Mouse (Mus musculus): ENCODE results near the gene Fsip1. TPM values are rescaled to one million over a fixed set of nuclear protein-coding genes. Genes with fewer than 3 reads are reported as not detected.

Gene Fsip1
- polyA plus RNA-seq, 2 experiments: 0.06 to 0.08 TPM

GRCm38 (mm10) chr2:118278249-118278648 lies 21.5 kb upstream of the Fsip1 start:
- Histone ChIP-seq H3K36me3 (replicated peaks; ENCODE audit: control insufficient read depth, insufficient read depth, low read depth) (no peaks in the 10 kb centered on the region), H3K9me3 (ENCODE audit: control insufficient read depth, low read length) (no peaks in the 10 kb centered on the region), H3K4me3 (ENCODE audit: insufficient read depth in 1 of 2, low read depth in 2 of 2, low read length in 2 of 2) (no peak overlapping the region), H3K27ac (no peak overlapping the region), H3K27me3 (ENCODE audit: control insufficient read depth, insufficient read depth, low read length) (no peaks in the 10 kb centered on the region), H3K9ac (replicated peaks) (no peak overlapping the region), H3K4me2 (ENCODE audit: low read depth) (no peak overlapping the region), H3K4me1 (replicated peaks; ENCODE audit: control insufficient read depth in 2 of 2, insufficient read depth in 2 of 2, low read length in 1 of 2) (no peaks in the 10 kb centered on the region)
- WGBS (ENCODE audit: insufficient replicate concordance): 66% methylated on average over 8 of the region's 8 CpGs
- no peak for DNase-seq (ENCODE audit: low read depth in 3 of 3, low spot score in 3 of 3)
- ATAC-seq (ENCODE audit: insufficient read depth): no peak
- no peak for TF ChIP-seq EP300 (IDR thresholded peaks at IDR 0.05; ENCODE audit: low read depth)
- TF ChIP-seq CTCF (IDR thresholded peaks at IDR 0.05; ENCODE audit: low read depth): no peak

GRCm38 (mm10) chr2:118271606-118272005 lies 14.8 kb upstream of the Fsip1 start:
- ATAC-seq (ENCODE audit: insufficient read depth) (no peak), DNase-seq (ENCODE audit: low read depth in 3 of 3, low spot score in 3 of 3) (no peak)
- TF ChIP-seq EP300 (IDR thresholded peaks at IDR 0.05; ENCODE audit: low read depth) (no peak), CTCF (IDR thresholded peaks at IDR 0.05; ENCODE audit: low read depth) (no peak)
- H3K36me3 ChIP-seq (replicated peaks; ENCODE audit: control insufficient read depth, insufficient read depth, low read depth): no peaks in the 10 kb centered on the region
- H3K27me3 ChIP-seq (ENCODE audit: control insufficient read depth, insufficient read depth, low read length): no peaks in the 10 kb centered on the region
- no peak overlapping the region for H3K9ac ChIP-seq (replicated peaks)
- H3K9me3 ChIP-seq (ENCODE audit: control insufficient read depth, low read length): no peaks in the 10 kb centered on the region
- H3K4me3 ChIP-seq (ENCODE audit: insufficient read depth in 1 of 2, low read depth in 2 of 2, low read length in 2 of 2): no peak overlapping the region
- 0 out of 4 replicates have a peak, but pooled peaks cover 0 to 3% of the 10 kb centered on the region in 2 experiments for H3K4me1 ChIP-seq (replicated peaks; ENCODE audit: control insufficient read depth in 2 of 2, insufficient read depth in 2 of 2, low read length in 1 of 2)
- no peak overlapping the region for H3K4me2 ChIP-seq (ENCODE audit: low read depth)
- no peak overlapping the region for H3K27ac ChIP-seq
- WGBS (ENCODE audit: insufficient replicate concordance): 75% methylated on average over 10 of the region's 10 CpGs

- H3K4me2 ChIP-seq (ENCODE audit: low read depth): no peak overlapping the region
- ATAC-seq (ENCODE audit: insufficient read depth) (no peak), DNase-seq (ENCODE audit: low read depth in 3 of 3, low spot score in 3 of 3) (no peak)
- no peak for TF ChIP-seq EP300 (IDR thresholded peaks at IDR 0.05; ENCODE audit: low read depth)
- TF ChIP-seq CTCF (IDR thresholded peaks at IDR 0.05; ENCODE audit: low read depth): no peak
- no peak overlapping the region for H3K27ac ChIP-seq
- H3K4me1 ChIP-seq (replicated peaks; ENCODE audit: control insufficient read depth in 2 of 2, insufficient read depth in 2 of 2, low read length in 1 of 2): 0 out of 4 replicates have a peak, but pooled peaks cover 0 to 3% of the 10 kb centered on the region in 2 experiments
- no peaks in the 10 kb centered on the region for H3K36me3 ChIP-seq (replicated peaks; ENCODE audit: control insufficient read depth, insufficient read depth, low read depth)
- no peaks in the 10 kb centered on the region for H3K27me3 ChIP-seq (ENCODE audit: control insufficient read depth, insufficient read depth, low read length)
- no peak overlapping the region for H3K4me3 ChIP-seq (ENCODE audit: insufficient read depth in 1 of 2, low read depth in 2 of 2, low read length in 2 of 2)
- H3K9ac ChIP-seq (replicated peaks): no peak overlapping the region
- WGBS (ENCODE audit: insufficient replicate concordance): 79% methylated on average over 14 of the region's 14 CpGs
- H3K9me3 ChIP-seq (ENCODE audit: control insufficient read depth, low read length): no peaks in the 10 kb centered on the region
These were observed 13.4 kb upstream of the Fsip1 start for GRCm38 (mm10) chr2:118270213-118270612.

- no peak for TF ChIP-seq CTCF (IDR thresholded peaks at IDR 0.05; ENCODE audit: low read depth)
- TF ChIP-seq EP300 (IDR thresholded peaks at IDR 0.05; ENCODE audit: low read depth): no peak
- no peaks in the 10 kb centered on the region for H3K36me3 ChIP-seq (replicated peaks; ENCODE audit: control insufficient read depth, insufficient read depth, low read depth)
- H3K9ac ChIP-seq (replicated peaks): no peak overlapping the region
- H3K4me1 ChIP-seq (replicated peaks; ENCODE audit: control insufficient read depth in 2 of 2, insufficient read depth in 2 of 2, low read length in 1 of 2): 0 out of 4 replicates have a peak, but pooled peaks cover 0 to 3% of the 10 kb centered on the region in 2 experiments
- no peak overlapping the region for H3K27ac ChIP-seq
- no peak overlapping the region for H3K4me3 ChIP-seq (ENCODE audit: insufficient read depth in 1 of 2, low read depth in 2 of 2, low read length in 2 of 2)
- H3K27me3 ChIP-seq (ENCODE audit: control insufficient read depth, insufficient read depth, low read length): no peaks in the 10 kb centered on the region
- 10% methylated on average over 2 of the region's 2 CpGs for WGBS (ENCODE audit: insufficient replicate concordance)
- no peak overlapping the region for H3K4me2 ChIP-seq (ENCODE audit: low read depth)
- H3K9me3 ChIP-seq (ENCODE audit: control insufficient read depth, low read length): no peaks in the 10 kb centered on the region
- ATAC-seq (ENCODE audit: insufficient read depth) (no peak), DNase-seq (ENCODE audit: low read depth in 3 of 3, low spot score in 3 of 3) (no peak)
These were observed 7.1 kb upstream of the Fsip1 start for GRCm38 (mm10) chr2:118263914-118264201.

GRCm38 (mm10) chr2:118263151-118263913 lies 6.6 kb upstream of the Fsip1 start:
- no peaks in the 10 kb centered on the region for H3K9me3 ChIP-seq (ENCODE audit: control insufficient read depth, low read length)
- WGBS (ENCODE audit: insufficient replicate concordance): 9% methylated on average over 8 of the region's 8 CpGs
- H3K36me3 ChIP-seq (replicated peaks; ENCODE audit: control insufficient read depth, insufficient read depth, low read depth): no peaks in the 10 kb centered on the region
- TF ChIP-seq EP300 (IDR thresholded peaks at IDR 0.05; ENCODE audit: low read depth): no peak
- TF ChIP-seq CTCF (IDR thresholded peaks at IDR 0.05; ENCODE audit: low read depth): peak; percentile 58
- DNase-seq (ENCODE audit: low read depth in 3 of 3, low spot score in 3 of 3): peak in 2 of 3 experiments; percentile 12 to 28
- 0 out of 4 replicates have a peak, but pooled peaks cover 0 to 3% of the 10 kb centered on the region in 2 experiments for H3K4me1 ChIP-seq (replicated peaks; ENCODE audit: control insufficient read depth in 2 of 2, insufficient read depth in 2 of 2, low read length in 1 of 2)
- H3K9ac ChIP-seq (replicated peaks): no peak overlapping the region
- no peak overlapping the region for H3K4me3 ChIP-seq (ENCODE audit: insufficient read depth in 1 of 2, low read depth in 2 of 2, low read length in 2 of 2)
- no peaks in the 10 kb centered on the region for H3K27me3 ChIP-seq (ENCODE audit: control insufficient read depth, insufficient read depth, low read length)
- H3K27ac ChIP-seq: no peak overlapping the region
- ATAC-seq (ENCODE audit: insufficient read depth): no peak
- no peak overlapping the region for H3K4me2 ChIP-seq (ENCODE audit: low read depth)

All from liver, embryonic 14.5 days (tissue).